Mouse (Mus musculus): ENCODE measurements around the gene Chic1.

The Chic1 gene

DNA sequence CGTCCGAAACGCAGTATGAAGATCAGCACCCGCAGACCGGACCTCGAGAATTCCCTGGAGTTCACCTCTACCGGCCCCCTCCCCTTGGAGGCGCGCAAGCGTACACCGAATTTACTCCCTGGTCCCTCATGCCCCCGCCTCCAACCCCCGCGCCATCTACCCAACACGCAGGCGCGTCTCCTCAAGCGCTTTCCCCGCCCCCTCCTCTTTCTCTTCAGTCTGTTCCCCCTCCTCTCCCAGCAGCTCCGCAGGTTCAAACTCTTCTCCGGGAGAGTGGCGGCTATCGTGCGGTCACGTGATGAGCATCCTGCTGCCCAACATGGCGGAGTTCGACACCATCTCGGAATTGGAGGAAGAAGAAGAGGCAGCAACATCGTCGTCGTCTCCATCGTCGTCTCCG lies at the start of gene Chic1:
Gene Chic1, plus strand, starts transcription at position 190 of the 400 bp plus-strand sequence.
- DNase-seq, result peak; percentile 31 to 36

DNA sequence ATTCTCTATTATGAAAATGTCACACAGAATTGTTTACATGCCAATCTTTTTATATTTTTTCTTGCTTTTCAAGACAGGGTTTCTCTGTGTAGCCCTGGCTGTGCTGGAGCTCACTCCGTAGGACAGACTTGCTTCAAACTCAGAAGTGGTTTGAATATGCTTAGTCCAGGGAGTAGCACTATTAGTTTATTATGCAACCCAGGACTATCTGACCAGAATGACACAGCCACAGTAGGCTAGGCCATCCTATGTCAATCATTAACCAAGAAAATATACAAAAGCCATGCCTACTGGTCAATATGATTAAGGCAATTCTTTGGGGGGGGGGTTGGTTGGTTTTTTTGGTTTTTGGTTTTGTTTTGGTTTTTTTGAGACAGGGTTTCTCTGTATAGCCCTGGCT lies 48.0 kb upstream of the Chic1 start:
- no peak for DNase-seq

DNA sequence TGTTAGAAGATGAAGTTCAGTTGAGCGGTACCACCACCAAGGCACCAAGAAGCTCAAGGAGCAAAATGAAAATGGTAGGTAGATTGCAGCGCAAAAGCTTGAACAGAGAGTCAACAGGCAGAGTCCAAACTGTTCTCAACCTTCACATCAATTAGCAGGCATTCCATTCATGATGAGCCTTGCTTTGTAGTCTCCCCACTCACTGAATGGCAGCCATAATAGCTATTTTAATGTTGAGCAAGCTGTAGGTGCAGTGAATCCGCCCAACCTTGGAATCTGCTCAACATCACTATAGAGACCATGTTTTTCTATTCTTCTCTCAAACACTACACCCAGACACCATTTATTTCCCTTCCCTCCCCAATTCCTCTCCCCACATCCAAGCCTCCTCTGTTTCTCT lies 44.6 kb upstream of the Chic1 start:
- DNase-seq, result no peak

DNA sequence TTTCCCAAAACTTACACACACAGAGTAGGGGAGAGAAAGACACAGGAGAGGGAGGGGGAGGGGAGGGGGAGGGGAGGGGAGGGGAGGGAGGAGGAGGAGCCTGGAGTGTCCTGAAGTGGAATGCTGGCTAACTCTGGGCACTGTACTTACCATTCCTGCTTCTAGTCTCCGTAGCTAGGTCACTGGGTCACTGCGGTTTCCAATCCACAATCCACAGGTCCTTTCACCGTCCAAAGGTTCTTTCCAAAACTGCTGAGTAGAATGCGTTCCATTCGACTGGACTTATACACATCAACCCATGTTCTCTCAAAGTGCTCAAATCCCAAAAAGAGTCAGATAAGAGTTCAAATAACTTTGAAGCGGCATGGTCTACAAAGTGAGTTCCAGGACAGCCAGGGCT lies 42.1 kb upstream of the Chic1 start:
- no peak for DNase-seq

DNA sequence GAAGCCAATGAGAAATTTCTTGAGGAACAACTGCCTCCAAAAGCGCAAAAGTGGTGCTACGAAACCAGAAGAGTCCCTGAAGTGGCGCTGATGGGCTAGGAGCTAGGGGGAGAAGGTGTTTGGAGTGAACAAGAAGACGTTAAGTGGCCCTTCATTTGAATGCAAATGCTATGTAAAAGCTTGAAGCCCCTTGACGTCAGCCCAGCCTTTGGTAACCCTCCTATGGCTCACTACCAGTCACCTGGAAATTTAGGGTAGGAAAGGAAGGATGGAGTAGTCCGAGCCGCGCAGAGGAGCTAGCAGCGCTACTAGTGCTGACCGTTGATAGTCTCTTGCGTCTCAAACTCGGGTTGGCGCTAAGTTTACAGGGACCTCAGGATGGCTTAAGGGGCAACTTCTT lies 35.1 kb upstream of the Chic1 start, which contains the start of gene Cdx4:
Gene Cdx4, plus strand, starts transcription at position 253 of the 400 bp plus-strand sequence.
- DNase-seq, result no peak

DNA sequence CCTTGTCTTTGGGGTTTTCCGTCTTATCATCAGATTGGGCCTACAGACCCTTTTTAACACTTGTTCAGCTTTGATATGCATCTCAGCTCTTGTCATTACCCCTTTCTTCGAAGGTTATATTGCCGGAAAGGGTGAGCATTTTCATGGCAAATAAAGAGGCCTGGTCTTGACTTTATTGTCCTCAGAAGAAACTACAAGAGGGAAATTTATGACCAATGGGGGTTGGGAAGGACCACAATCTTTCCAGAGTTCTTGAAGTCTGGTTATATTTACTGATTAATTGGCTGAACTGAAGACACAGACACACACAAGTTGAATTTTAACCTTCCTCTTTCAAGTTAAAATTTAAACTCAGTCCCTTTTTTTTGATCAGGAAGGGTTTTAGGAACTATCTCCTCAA lies 30.4 kb upstream of the Chic1 start:
- DNase-seq, result no peak

DNA sequence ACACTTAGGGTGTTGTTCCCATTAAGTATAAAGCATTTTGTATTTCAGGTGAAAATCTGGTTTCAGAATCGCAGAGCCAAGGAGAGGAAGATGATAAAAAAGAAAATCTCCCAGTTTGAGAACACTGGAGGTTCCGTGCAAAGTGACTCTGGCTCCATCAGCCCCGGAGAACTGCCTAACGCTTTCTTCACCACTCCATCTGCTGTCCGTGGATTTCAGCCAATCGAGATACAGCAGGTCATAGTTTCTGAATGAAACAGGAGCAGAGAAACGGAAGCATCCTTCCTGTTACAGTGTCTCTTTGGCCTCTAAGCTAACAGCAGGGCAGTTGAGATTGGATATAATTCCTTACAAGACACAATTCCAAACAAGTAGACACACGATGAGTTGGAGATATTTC lies 26.9 kb upstream of the Chic1 start:
- DNase-seq, result no peak

DNA sequence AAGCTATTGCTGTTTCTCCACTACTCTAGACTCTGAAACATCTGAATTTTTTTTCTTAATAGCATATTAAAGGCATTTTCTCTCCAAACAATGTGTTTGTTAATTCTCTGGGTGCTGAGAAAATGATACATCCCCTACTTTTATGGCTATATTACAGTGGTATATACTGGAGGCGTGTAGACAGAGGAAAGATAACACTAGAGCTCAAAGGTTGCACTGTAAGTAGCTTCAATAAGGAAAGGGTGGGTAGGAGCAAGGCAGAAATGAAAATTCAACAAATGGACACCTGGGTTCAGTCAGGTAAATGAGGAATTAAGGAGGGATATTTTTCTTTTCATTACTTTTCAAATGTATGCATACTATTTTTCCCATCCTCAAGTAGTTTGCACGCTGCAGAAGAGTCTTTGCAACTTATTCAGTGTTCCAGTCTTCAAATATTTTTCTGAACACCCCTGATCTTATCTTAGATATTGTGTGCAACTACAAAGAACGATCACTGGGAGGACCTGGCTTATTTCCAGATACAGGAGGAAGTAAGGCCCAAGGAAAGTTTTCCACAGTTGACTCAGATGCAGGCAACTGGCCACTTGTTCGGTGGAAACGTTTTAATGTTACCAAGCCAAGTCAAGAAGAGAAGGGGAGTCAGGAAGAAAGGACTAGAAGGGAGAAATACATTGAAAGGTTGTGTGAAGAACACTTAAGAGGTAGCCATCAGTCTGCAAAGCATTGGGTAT lies 25.0 kb upstream of the Chic1 start:
- DNase-seq, result no peak

DNA sequence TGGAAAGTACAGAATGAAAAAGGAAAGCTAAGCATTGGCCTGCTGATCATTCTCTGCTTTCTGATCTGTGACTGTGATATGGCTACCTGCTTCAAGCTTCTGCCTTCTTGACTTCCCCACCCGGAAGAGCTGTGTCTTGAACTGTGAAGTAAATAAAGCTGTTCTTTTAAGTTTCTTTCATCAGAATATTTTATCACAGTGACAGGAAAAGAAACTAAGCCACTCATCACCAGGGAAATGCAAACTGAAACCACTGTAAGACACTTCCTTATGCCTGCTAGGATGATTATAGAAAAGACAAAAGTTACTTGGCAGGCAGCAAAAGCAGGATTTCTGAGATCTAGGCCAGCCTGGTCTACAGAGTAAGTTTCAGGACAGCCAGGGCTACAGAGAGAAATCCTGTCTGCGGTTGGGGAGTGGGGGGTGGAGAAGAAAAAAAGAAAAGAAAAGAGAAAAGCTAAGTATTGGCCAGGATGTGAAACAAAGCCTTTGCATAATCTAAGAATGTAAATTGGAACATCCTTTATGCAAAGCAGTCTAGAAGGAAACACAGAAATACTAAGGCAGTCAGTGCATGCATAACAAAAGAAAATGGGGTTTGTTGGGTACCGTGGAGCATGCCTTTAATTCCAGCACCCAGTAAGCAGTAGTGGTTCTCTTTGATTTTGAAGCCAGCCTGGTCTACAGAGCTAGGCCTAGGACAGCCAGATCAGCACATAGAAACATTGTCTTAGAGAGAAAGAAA lies 14.7 kb upstream of the Chic1 start:
- no peak for DNase-seq

DNA sequence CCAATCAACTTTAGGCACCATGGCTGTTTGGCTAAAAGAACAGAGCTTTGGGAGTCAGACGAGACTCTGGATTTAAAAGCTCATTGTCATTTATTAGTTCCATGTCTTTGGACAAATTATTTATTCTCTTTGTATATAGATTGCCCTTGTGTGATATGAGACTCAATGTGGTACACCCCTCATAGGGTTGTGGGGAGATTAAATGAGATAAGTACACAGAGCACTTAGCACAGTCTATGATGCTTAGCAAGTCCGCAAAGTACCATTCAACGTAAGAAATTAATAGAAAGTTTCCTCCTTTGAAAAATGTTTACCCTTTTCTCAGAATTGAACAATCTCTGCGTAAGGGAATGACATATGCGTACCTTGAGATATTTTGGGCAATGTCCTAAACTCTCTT lies 492 bp upstream of the Chic1 start:
- DNase-seq, result no peak

DNA sequence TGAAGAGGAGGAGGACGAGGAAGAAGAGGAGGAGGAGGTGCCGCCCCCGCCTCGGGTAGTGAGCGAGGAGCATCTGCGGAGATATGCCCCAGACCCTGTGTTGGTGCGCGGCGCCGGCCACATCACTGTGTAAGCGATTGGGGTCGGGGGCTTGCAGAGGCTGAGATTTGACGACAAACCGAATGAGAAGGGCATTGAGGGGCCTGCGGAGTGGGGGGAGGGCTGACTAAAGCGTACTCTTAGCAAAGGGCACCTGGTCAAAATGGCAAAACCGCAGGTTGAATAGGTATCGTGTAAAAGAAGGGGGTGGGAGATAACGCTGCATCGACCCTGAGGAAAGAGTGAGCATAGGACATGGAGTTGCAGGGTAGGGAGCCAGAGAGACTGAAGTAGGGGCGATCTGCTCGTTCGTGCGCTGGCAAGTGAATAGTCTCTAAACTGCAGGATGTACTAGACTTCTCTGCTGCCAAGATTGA lies 523 bp downstream of the Chic1 start:
- DNase-seq, result peak in 1 of 2 experiments; percentile 8

DNA sequence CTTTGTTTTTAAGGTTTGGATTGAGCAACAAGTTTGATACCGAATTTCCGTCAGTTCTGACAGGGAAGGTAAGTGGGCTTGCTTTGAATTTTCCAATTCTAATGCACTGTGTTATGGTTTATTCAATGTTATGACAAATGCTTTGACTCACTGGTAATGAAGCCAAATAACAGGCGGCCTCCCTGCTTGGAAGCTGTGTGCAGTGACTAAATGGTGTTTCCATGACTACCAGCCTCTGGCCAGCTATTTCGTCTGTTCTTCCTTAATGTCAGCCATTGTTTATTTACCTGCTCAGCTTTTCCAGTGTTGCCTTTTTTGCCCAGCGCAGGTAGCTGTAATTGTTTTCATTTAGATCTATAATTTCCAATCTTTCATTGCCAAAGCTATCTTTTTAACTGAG lies 9.9 kb downstream of the Chic1 start:
- no peak for DNase-seq

DNA sequence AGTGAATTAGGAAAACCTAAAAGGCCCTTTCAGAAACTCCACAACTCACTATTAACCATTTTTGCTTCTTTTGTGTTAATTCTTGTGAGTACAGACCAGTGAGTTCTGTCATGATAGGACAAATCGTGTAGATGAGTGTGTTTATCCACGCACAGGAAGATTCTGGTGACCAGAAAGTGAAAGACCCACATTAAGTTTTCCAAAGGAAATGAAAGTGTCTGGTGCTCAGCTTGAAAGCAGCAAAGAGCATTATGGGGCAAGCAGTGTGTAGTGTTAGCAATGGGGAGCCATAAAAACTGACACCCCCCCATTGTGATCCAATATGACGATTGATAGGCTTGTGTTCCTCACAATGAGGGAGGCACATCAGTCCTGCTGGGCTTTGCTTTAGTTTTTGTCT lies 12.4 kb downstream of the Chic1 start:
- DNase-seq, result no peak

DNA sequence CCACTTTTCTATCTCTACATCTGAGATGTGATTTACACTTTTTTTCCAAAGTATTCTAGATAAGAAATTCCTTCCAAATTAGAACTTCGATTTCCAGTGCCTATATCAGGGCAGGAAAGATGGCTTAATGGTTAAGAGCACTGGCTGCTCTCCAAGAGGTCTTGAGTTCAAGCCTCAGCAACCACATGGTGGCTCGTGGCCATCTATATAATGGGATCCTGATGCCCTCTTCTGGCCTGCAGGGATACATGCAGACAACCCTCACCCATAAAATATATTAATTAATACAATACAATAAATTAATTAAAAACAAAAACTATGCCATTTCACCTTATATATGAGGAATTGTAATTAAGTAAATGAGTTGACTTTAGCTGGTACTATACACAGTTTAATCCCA lies 14.9 kb downstream of the Chic1 start:
- DNase-seq, result no peak

DNA sequence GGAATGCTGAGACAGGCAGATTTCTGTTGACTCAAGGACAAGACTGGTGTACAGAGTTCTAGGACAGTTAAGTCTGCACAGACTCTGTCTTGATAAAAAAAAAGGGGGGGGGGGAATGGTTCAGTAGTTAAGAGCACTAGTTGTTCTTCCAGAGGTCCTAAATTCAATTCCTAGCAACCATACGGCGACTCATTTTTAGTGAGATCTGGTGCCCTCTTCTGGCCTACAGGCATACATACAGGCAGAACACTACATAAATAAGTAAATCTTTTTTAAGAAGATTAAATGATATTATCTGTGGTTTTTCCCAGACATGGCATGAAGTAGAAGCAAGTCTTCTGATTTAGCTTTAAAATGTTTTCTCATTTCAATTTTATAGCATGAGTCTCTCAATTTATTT lies 15.4 kb downstream of the Chic1 start:
- DNase-seq, result no peak

DNA sequence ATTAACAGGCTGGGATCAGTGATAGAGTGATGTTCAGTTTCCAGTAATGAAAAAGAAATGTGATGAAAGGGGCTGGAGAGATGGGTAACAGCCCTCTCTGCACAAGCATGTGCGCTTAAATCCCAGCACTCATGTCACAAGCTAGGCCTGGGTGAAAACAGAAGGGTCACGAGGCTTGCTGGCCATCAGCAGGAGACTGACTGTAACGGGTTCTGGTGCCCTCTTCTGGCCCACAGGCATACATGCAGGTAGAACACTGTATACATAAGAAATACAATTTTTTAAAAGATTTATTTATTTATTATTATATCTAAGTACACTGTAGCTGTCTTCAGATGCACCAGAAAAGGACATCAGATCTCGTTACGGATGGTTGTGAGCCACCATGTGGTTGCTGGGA lies 18.0 kb downstream of the Chic1 start:
- no peak for DNase-seq

DNA sequence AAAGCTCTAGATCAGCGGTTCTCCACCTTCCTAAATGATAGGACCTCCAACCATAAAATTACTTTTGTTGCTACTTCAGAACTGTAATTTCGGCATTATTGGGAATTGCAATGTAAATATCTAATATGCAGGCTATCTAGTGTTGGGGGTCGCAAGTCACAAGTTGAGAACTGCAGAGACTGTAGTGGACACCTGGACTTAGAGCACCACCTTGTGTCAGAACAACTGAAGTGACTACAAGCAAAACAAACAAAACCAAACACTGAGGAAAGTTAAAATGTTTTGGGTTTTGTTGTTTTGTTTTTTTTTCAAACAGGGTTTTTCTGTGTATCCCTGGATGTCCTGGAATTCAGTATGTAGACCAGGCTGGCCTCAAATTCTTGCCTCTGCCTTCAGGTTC lies 28.3 kb downstream of the Chic1 start:
- DNase-seq, result no peak

DNA sequence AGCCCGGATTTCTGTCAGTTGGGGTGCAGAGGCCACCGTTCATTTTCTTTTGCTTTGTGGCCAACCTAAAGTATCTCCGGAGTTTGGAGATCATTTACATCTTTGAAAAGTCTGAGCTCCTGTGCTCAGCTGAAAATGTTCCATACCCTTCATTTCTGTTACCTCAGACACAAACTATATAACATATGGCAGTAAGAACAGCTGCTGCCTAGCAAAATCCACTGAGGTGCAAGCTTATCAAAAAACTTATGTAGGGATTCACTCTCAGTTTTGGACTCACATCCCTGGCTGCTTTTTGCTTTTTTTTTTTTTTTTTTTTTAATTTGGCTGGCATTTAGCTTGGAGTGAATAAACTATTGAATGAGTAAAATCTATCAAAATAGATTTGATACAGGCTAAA lies 31.9 kb downstream of the Chic1 start:
- DNase-seq, result no peak

DNA sequence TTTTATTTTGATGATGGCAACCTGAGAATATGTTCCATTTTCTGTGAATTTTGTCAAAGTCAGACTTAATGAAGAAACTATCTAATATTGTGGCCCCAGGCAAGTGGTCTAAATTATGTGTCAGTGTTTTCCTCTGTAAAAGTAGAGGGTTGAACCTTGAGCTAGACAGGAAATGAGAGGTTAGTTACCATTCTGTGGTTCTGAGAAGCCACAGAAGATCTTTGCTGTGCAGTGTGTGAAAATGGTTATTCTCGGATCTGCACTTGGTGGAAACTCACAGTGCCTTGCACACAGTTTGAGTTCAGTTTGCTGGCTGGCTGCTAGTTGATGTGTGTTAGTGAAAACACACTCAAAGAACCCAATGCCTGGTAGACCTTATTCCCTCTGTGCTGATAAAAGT lies 37.6 kb downstream of the Chic1 start:
- no peak for DNase-seq

DNA sequence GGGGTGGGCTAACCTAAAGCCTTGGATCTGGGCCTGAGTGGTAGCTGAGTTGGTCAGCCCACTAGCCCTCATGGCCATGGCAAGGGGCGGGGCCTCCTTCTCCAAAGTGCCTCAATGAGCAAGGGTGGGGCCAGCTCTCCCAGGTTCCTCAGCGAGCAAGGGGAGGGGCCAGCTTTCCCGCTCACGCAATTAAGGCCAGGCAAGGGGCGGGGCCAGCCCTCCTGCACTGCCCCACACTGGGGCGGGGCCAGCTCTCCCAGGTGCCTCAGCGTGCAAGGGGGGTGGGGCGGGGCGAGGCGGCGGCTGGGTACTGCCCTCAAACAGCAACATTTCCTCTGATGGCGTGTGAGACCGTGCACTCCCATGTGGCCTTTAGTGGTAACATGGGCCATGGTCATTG lies 48.7 kb downstream of the Chic1 start:
- DNase-seq, result no peak

DNA sequence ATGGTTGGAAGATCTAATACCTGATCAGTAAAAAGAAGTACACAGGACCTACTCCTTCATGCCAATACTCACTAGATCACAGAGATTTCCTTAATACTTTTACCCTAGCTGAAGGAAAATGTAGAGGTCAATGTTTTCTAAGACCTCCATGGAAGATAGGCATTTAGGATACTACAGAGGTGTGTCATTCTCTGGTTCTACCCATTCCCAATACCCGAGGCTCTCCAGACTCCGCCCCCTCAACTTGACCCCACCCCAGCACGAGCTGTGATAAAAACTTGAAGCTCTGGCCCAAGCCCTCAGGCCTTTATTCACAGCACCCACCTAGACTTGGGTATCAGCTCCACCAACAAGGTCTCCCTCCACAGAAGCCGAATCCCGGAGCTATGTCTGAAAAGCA lies 57.9 kb downstream of the Chic1 start, which contains the start of gene Tsx:
Gene Tsx, plus strand, starts transcription at position 301 of the 400 bp plus-strand sequence.
- no peak for DNase-seq

DNA sequence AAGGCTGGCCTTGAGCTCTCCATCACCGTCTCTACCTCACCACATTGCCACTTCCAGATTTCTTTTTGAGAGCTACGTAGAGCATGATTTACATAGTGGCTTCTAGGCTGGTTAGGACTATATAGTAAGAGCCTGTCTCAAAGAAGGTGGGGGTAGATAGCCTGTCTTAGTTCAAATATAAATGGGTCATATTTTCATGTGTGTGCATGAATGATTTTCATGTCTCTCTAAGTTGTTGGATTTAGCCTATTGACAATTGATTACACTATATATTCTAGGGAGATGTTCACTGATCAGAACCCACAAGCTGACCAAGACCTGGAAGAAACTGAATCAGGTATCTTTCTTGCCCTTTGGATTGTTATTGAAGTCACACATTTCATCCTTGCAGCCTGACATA lies 65.4 kb downstream of the Chic1 start, which contains the start of gene Gm26992:
Gene Gm26992, plus strand, starts transcription at position 301 of the 400 bp plus-strand sequence.
- no peak for DNase-seq

DNA sequence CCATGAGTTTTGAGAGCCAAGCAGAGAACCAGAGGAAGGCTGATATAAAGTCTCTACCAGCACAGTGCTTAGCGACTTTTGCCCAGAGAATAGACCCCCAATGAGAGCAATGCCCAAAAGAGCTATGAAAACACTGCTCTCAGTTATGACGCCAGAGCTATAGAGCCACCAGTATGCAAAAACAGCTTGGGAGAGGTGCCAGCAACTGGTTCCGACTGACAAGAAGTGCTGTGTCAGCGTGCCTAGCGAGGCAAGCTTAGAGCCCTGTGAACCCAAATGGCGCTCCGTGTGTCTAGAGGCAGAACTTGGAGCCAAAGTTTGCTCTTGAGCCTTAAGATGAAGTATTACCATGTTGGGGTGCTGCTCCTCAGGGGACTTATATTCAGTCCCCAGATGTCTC lies 71.4 kb downstream of the Chic1 start:
- DNase-seq, result no peak

DNA sequence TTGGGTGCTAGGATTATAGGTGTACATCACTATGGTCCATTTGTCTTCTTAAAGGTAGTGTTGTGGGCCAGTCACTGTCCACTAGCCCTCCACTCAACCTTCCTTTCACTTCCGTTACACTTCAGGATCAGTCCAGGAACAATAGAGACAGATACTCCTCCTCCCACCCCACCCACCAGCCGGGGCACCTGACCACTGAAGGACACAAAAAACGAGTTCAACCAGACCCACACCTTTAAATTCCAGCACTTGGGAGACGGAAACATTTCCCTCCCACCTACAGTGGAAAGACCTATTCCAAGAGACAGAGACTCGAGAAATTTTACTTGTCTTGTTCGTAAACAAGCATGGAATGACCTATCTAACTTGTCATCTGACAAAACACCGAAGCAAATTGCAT lies 76.0 kb downstream of the Chic1 start:
- DNase-seq, result no peak

All from spleen, adult 18-20 months (tissue).